Mouse (Mus musculus) left cerebral cortex, postnatal 36 days (tissue): ENCODE measurements around the gene Qrsl1. TPM values are rescaled to one million over a fixed set of nuclear protein-coding genes. Genes with fewer than 3 reads are reported as not detected.

Experiments
- total RNA-seq, 2 experiments: library from RNA; stranded (reverse); gene quantifications; 2 replicates each; pipeline ENCODE4 v1.2.3; 2021

Qrsl1 gene
- total RNA-seq, 2 experiments from 2014 or later = 14.6 to 15.3 TPM

Other genes starting within 250 kb of the Qrsl1 start
- 10 to 100 TPM; 13.5 to 15.1 TPM for gene Rtn4ip1, start 62 bp upstream of the Qrsl1 start, total RNA-seq
- gene Crybg1, start 247.1 kb upstream of the Qrsl1 start, total RNA-seq = under 1 TPM; 0.27 to 0.86 TPM